Mouse (Mus musculus) left cerebral cortex, postnatal 25 days (tissue): Measurements from ENCODE around the gene Phyhipl. TPM values are rescaled to one million over a fixed set of nuclear protein-coding genes. Genes with fewer than 3 reads are reported as not detected.
A peak's percentile ranks its signal among the peaks of the same experiment; 100 is the strongest.

Experiments
- DNase-seq, 2 experiments: peaks; one replicate each; pipeline ENCODE4 v3.0.0; 2022; ENCODE audit warnings: low spot score in 2 of 2, mixed read lengths in 1 of 2
- intact Hi-C: fragments of 180-260 bp; cut with DNase I; formaldehyde crosslinking; loops from one replicate; pipeline ENCODE4 v1.15.1; 2025
- total RNA-seq, 2 experiments: library from RNA; stranded (reverse); gene quantifications; 2 replicates each; pipeline ENCODE4 v1.2.3; 2021

The Phyhipl gene
- total RNA-seq: 100 to 1,000 TPM; 223 to 224 TPM

GRCm38 (mm10) chr10:70655828-70656227, at the start of gene Phyhipl:
TSS of gene Phyhipl (minus strand) at chr10:70655965.
- intact Hi-C loops: no loop called here
- no peak for DNase-seq

- DNase-seq: no peak
These were observed 47.4 kb upstream of the Phyhipl start for GRCm38 (mm10) chr10:70703211-70703610.

GRCm38 (mm10) chr10:70699581-70699980, 43.8 kb upstream of the Phyhipl start:
- intact Hi-C loops: no loop called here

More at GRCm38 (mm10) chr10:70703211-70703610, 47.4 kb upstream of the Phyhipl start:
- intact Hi-C loops: no loop called here

GRCm38 (mm10) chr10:70698014-70698413, 42.2 kb upstream of the Phyhipl start:
- DNase-seq: no peak
- intact Hi-C loops: no loop called here

More at GRCm38 (mm10) chr10:70699581-70699980, 43.8 kb upstream of the Phyhipl start:
- no peak for DNase-seq

- intact Hi-C loops: no loop called here
- DNase-seq: no peak
These were observed 41.2 kb upstream of the Phyhipl start for GRCm38 (mm10) chr10:70696748-70697585.

GRCm38 (mm10) chr10:70689346-70689745, 33.6 kb upstream of the Phyhipl start:
- DNase-seq: no peak
- intact Hi-C loops: no loop called here

GRCm38 (mm10) chr10:70688881-70689280, 33.1 kb upstream of the Phyhipl start:
- intact Hi-C loops: no loop called here
- peak in 1 of 2 experiments; percentile 12 for DNase-seq

GRCm38 (mm10) chr10:70686941-70687703, 31.4 kb upstream of the Phyhipl start:
- intact Hi-C loops: no loop called here
- DNase-seq: no peak

- intact Hi-C loops: no loop called here
- DNase-seq: peak in 1 of 2 experiments; percentile 66
These were observed 30.7 kb upstream of the Phyhipl start for GRCm38 (mm10) chr10:70686505-70686904.

- intact Hi-C loops: no loop called here
- no peak for DNase-seq
These were observed 27.7 kb upstream of the Phyhipl start for GRCm38 (mm10) chr10:70683508-70683907.

- no peak for DNase-seq
- intact Hi-C loops: no loop called here
These were observed 22.2 kb upstream of the Phyhipl start for GRCm38 (mm10) chr10:70677946-70678345.

- intact Hi-C loops: no loop called here
- DNase-seq: no peak
These were observed 507 bp upstream of the Phyhipl start for GRCm38 (mm10) chr10:70656272-70656671.

GRCm38 (mm10) chr10:70654655-70655054, 1.1 kb downstream of the Phyhipl start:
- no peak for DNase-seq
- intact Hi-C loops: no loop called here

GRCm38 (mm10) chr10:70654139-70654538, 1.6 kb downstream of the Phyhipl start:
- DNase-seq: no peak
- intact Hi-C loops: no loop called here

- intact Hi-C loops: no loop called here
- DNase-seq: no peak
These were observed 3.8 kb downstream of the Phyhipl start for GRCm38 (mm10) chr10:70651769-70652648.

GRCm38 (mm10) chr10:70648831-70649230, 6.9 kb downstream of the Phyhipl start:
- DNase-seq: peak; percentile 48 to 65
- intact Hi-C loops: no loop called here

- DNase-seq: no peak
- intact Hi-C loops: no loop called here
These were observed 12.6 kb downstream of the Phyhipl start for GRCm38 (mm10) chr10:70643131-70643530.

GRCm38 (mm10) chr10:70640896-70641596, 14.7 kb downstream of the Phyhipl start:
- intact Hi-C loops: no loop called here
- DNase-seq: peak in 1 of 2 experiments; percentile 14
